Mouse (Mus musculus) G1E (cell line): ENCODE results near the gene Fam20c.

ENCODE experiments used
- CTCF ChIP-seq: IDR thresholded peaks from 2 replicates; pipeline ENCODE4 v1.5.1; 2012; ENCODE audit warnings: low read depth, low read length, inconsistent platforms, mixed read lengths
- GATA1 ChIP-seq: IDR thresholded peaks from 2 replicates; pipeline ENCODE4 v1.6.1; 2012; ENCODE audit warnings: borderline replicate concordance, low read length, inconsistent platforms, mixed read lengths
- GATA2 ChIP-seq: IDR thresholded peaks from 2 replicates; pipeline ENCODE4 v1.6.1; 2012; ENCODE audit warnings: low read depth, low read length, inconsistent platforms, borderline replicate concordance

DNA sequence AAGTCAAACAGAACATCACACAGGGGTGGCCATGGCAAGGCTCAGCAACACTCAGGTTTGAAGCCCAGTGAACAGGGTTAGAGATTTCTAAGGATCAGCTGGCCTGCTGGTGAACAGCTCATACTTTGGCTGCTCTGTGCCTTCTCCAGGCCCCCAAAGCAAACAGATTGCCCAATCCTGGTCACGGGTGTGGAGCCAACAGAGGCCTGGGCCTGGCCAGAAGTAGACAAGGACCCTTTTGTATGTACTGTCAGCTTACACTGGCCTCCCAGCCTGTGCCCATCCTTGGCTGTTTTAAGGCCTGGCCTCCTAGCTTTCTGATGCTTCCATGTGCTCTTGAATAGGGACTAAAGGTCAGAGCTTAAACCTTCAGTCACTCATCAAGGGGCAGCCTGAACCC, 22.0 kb downstream of the Fam20c start:
- no peak for TF ChIP-seq GATA1
- no peak for TF ChIP-seq CTCF
- TF ChIP-seq GATA2, result no peak
